Mouse (Mus musculus): Measurements from ENCODE around the gene A530084C06Rik. TPM values are rescaled to one million over a fixed set of nuclear protein-coding genes. Genes with fewer than 3 reads are reported as not detected.
A peak's percentile ranks its signal among the peaks of the same experiment; 100 is the strongest.

A530084C06Rik gene
- polyA plus RNA-seq, 1 experiment: not detected

GRCm38 (mm10) chr13:31574627-31575026 lies 15.5 kb upstream of the A530084C06Rik start:
- WGBS: 65% methylated on average over 3 of the region's 3 CpGs
- Histone ChIP-seq H3K4me3 (replicated peaks; ENCODE audit: control insufficient read depth, low read depth, low read length) (no peak overlapping the region), H3K4me1 (ENCODE audit: control insufficient read depth, insufficient read depth, low read length) (no peaks in the 10 kb centered on the region), H3K27ac (ENCODE audit: control insufficient read depth, insufficient read depth, low read depth, low read length, poor library complexity) (no peak overlapping the region)
- TF ChIP-seq CTCF (IDR thresholded peaks at IDR 0.05; ENCODE audit: control insufficient read depth, insufficient read depth, low read length) (no peak), POLR2A (IDR thresholded peaks at IDR 0.05; ENCODE audit: borderline replicate concordance, control insufficient read depth, low read depth, low read length) (no peak)

GRCm38 (mm10) chr13:31572806-31573508 lies 13.8 kb upstream of the A530084C06Rik start:
- 82% methylated on average over 10 of the region's 10 CpGs for WGBS
- Histone ChIP-seq H3K4me1 (ENCODE audit: control insufficient read depth, insufficient read depth, low read length) (no peaks in the 10 kb centered on the region), H3K27ac (ENCODE audit: control insufficient read depth, insufficient read depth, low read depth, low read length, poor library complexity) (no peak overlapping the region), H3K4me3 (replicated peaks; ENCODE audit: control insufficient read depth, low read depth, low read length) (no peak overlapping the region)
- TF ChIP-seq CTCF (IDR thresholded peaks at IDR 0.05; ENCODE audit: control insufficient read depth, insufficient read depth, low read length) (no peak), POLR2A (IDR thresholded peaks at IDR 0.05; ENCODE audit: borderline replicate concordance, control insufficient read depth, low read depth, low read length) (no peak)

- TF ChIP-seq POLR2A (IDR thresholded peaks at IDR 0.05; ENCODE audit: borderline replicate concordance, control insufficient read depth, low read depth, low read length) (no peak), CTCF (IDR thresholded peaks at IDR 0.05; ENCODE audit: control insufficient read depth, insufficient read depth, low read length) (no peak)
- H3K27ac ChIP-seq (ENCODE audit: control insufficient read depth, insufficient read depth, low read depth, low read length, poor library complexity): no peak overlapping the region
- no peaks in the 10 kb centered on the region for H3K4me1 ChIP-seq (ENCODE audit: control insufficient read depth, insufficient read depth, low read length)
- WGBS: 48% methylated on average over 6 of the region's 6 CpGs
- no peak overlapping the region for H3K4me3 ChIP-seq (replicated peaks; ENCODE audit: control insufficient read depth, low read depth, low read length)
Measured at GRCm38 (mm10) chr13:31567617-31568294, 8.6 kb upstream of the A530084C06Rik start.

GRCm38 (mm10) chr13:31567099-31567498 lies 8.0 kb upstream of the A530084C06Rik start:
- H3K4me1 ChIP-seq (ENCODE audit: control insufficient read depth, insufficient read depth, low read length): no peaks in the 10 kb centered on the region
- no peak overlapping the region for H3K4me3 ChIP-seq (replicated peaks; ENCODE audit: control insufficient read depth, low read depth, low read length)
- 66% methylated on average over 8 of the region's 8 CpGs for WGBS
- TF ChIP-seq CTCF (IDR thresholded peaks at IDR 0.05; ENCODE audit: control insufficient read depth, insufficient read depth, low read length) (no peak), POLR2A (IDR thresholded peaks at IDR 0.05; ENCODE audit: borderline replicate concordance, control insufficient read depth, low read depth, low read length) (no peak)
- no peak overlapping the region for H3K27ac ChIP-seq (ENCODE audit: control insufficient read depth, insufficient read depth, low read depth, low read length, poor library complexity)

- no peak for TF ChIP-seq POLR2A (IDR thresholded peaks at IDR 0.05; ENCODE audit: borderline replicate concordance, control insufficient read depth, low read depth, low read length)
- TF ChIP-seq CTCF (IDR thresholded peaks at IDR 0.05; ENCODE audit: control insufficient read depth, insufficient read depth, low read length): no peak
- H3K27ac ChIP-seq (ENCODE audit: control insufficient read depth, insufficient read depth, low read depth, low read length, poor library complexity): no peak overlapping the region
- no peak overlapping the region for H3K4me3 ChIP-seq (replicated peaks; ENCODE audit: control insufficient read depth, low read depth, low read length)
- 40% methylated on average over 6 of the region's 6 CpGs for WGBS
- H3K4me1 ChIP-seq (ENCODE audit: control insufficient read depth, insufficient read depth, low read length): no peaks in the 10 kb centered on the region
Measured at GRCm38 (mm10) chr13:31564394-31564793, 5.3 kb upstream of the A530084C06Rik start.

DNA sequence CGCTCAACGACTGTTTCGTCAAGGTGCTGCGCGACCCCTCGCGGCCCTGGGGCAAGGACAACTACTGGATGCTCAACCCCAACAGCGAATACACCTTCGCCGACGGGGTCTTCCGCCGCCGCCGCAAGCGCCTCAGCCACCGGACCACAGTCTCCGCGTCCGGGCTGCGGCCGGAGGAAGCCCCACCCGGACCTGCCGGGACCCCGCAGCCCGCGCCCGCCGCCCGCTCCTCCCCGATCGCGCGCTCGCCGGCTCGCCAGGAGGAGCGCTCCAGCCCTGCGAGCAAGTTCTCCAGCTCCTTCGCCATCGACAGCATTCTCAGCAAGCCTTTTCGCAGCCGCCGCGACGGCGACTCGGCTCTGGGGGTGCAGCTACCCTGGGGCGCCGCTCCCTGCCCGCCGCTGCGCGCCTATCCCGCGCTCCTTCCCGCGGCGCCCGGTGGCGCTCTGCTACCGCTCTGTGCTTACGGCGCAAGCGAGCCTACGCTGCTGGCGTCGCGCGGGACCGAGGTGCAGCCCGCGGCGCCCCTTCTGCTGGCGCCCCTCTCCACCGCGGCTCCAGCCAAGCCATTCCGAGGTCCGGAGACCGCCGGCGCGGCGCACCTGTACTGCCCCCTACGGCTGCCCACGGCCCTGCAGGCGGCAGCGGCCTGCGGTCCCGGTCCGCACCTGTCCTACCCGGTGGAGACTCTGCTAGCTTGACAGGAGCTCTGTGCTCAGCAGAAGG lies 449 bp upstream of the A530084C06Rik start:
- Histone ChIP-seq H3K27ac (ENCODE audit: control insufficient read depth, insufficient read depth, low read depth, low read length, poor library complexity) (no peak overlapping the region), H3K4me3 (replicated peaks; ENCODE audit: control insufficient read depth, low read depth, low read length) (no peak overlapping the region), H3K4me1 (ENCODE audit: control insufficient read depth, insufficient read depth, low read length) (no peaks in the 10 kb centered on the region)
- peak; percentile 23; the same call in 1 of the 2 replicates for TF ChIP-seq CTCF (IDR thresholded peaks at IDR 0.05; ENCODE audit: control insufficient read depth, insufficient read depth, low read length)
- TF ChIP-seq POLR2A (IDR thresholded peaks at IDR 0.05; ENCODE audit: borderline replicate concordance, control insufficient read depth, low read depth, low read length): no peak
- 1% methylated on average over 91 of the region's 92 CpGs for WGBS

GRCm38 (mm10) chr13:31557768-31558520 lies 1.2 kb downstream of the A530084C06Rik start:
- no peak overlapping the region for H3K27ac ChIP-seq (ENCODE audit: control insufficient read depth, insufficient read depth, low read depth, low read length, poor library complexity)
- no peak for TF ChIP-seq POLR2A (IDR thresholded peaks at IDR 0.05; ENCODE audit: borderline replicate concordance, control insufficient read depth, low read depth, low read length)
- no peak for TF ChIP-seq CTCF (IDR thresholded peaks at IDR 0.05; ENCODE audit: control insufficient read depth, insufficient read depth, low read length)
- WGBS: under 1% methylated on average over 73 of the region's 73 CpGs
- peak overlapping the region; percentile 14 for H3K4me3 ChIP-seq (replicated peaks; ENCODE audit: control insufficient read depth, low read depth, low read length)
- no peaks in the 10 kb centered on the region for H3K4me1 ChIP-seq (ENCODE audit: control insufficient read depth, insufficient read depth, low read length)

All from bone marrow, adult 2 months (tissue).